Mouse (Mus musculus) intestine, embryonic 15.5 days (tissue): ENCODE measurements around the gene Lin37. TPM values are rescaled to one million over a fixed set of nuclear protein-coding genes. Genes with fewer than 3 reads are reported as not detected.

Source experiments
- ATAC-seq: fragments of 200-750 bp; cut with Nextera tagmentation; 2 replicates; pipeline ENCODE4 v1.8.0; 2017; ENCODE audit warnings: moderate TSS enrichment, moderate library complexity
- H3K27ac ChIP-seq: fragments of 300-500 bp; sonication (generic); 2 replicates; pipeline ENCODE4 v1.5.1; 2015; ENCODE audit warnings: mild to moderate bottlenecking, inconsistent platforms
- H3K27me3 ChIP-seq: fragments of 300-500 bp; sonication (generic); replicated peaks from 2 replicates; pipeline ENCODE4 v1.6.1; 2015; ENCODE audit warnings: inconsistent platforms
- H3K36me3 ChIP-seq: fragments of 300-500 bp; sonication (generic); 2 replicates; pipeline ENCODE4 v1.6.1; 2015; ENCODE audit warnings: inconsistent platforms
- H3K4me1 ChIP-seq: fragments of 300-500 bp; sonication (generic); replicated peaks from 2 replicates; pipeline ENCODE4 v1.6.1; 2015; ENCODE audit warnings: inconsistent platforms
- H3K4me2 ChIP-seq: fragments of 300-500 bp; sonication (generic); replicated peaks from 2 replicates; pipeline ENCODE4 v1.6.1; 2015; ENCODE audit warnings: mild to moderate bottlenecking, inconsistent platforms
- H3K4me3 ChIP-seq: fragments of 300-500 bp; sonication (generic); replicated peaks from 2 replicates; pipeline ENCODE4 v1.5.1; 2015; ENCODE audit warnings: inconsistent platforms
- H3K9ac ChIP-seq: fragments of 300-500 bp; sonication (generic); 2 replicates; pipeline ENCODE4 v1.6.1; 2015; ENCODE audit warnings: inconsistent platforms
- H3K9me3 ChIP-seq: fragments of 300-500 bp; sonication (generic); 2 replicates; pipeline ENCODE4 v1.6.1; 2016; ENCODE audit warnings: inconsistent platforms
- WGBS: fragments of 180-500 bp; shearing (Covaris S2); methylation state at CpG from one replicate; pipeline ENCODE4 v1.1.7; 2015; 5-methylcytosine and 5-hydroxymethylcytosine counted together
- polyA plus RNA-seq: library from polyadenylated mRNA; unstranded; fragments of >200 nt; fragmentation: Nextera tagmentation; extraction: Ambion mirVana; gene quantifications from 2 replicates; pipeline ENCODE4 v1.2.1, GENCODE M21; 2015

The Lin37 gene
- polyA plus RNA-seq, 1 experiment from 2014 or later = 46.3 TPM

GRCm38 (mm10) chr7:30581547-30581946 lies 21.9 kb upstream of the Lin37 start:
- WGBS = 96% methylated on average over 16 of the region's 16 CpGs
- Histone ChIP-seq H3K36me3 (peaks cover 75% of the 10 kb centered on the region), H3K4me3 (no peak overlapping the region), H3K9ac (no peak overlapping the region), H3K27ac (no peak overlapping the region), H3K4me2 (no peak overlapping the region), H3K27me3 (no peaks in the 10 kb centered on the region), H3K9me3 (no peaks in the 10 kb centered on the region), H3K4me1 (peaks cover 2% of the 10 kb centered on the region; the same call in 1 of the 2 replicates)
- ATAC-seq = no peak

DNA sequence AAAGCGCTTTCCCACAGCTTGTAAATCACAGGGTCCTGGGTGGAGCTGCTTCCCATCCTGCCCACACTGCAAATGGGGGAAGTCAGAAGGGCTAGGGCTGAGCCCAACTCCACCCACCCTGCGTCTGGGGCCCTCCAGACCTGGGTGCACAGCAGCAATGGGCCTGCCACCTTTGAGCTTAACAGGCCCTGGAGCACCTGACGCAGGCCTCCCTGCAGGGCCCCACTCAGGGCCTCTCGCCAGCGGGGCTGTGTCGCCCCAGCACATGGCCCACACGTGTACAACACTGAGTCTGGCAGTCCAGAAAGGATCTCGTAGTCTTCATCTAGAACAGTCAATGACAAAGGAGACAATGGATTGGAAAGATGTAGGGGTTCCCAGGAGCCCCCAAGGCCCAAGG lies 20.3 kb upstream of the Lin37 start:
- H3K4me1 ChIP-seq = no peaks in the 10 kb centered on the region
- H3K4me2 ChIP-seq = no peak overlapping the region
- H3K9ac ChIP-seq = no peak overlapping the region
- WGBS = 83% methylated on average over 8 of the region's 8 CpGs
- no peak overlapping the region for H3K4me3 ChIP-seq
- ATAC-seq = peak; percentile 81
- H3K27me3 ChIP-seq = no peaks in the 10 kb centered on the region
- peaks cover 78% of the 10 kb centered on the region for H3K36me3 ChIP-seq
- no peaks in the 10 kb centered on the region for H3K9me3 ChIP-seq
- no peak overlapping the region for H3K27ac ChIP-seq

GRCm38 (mm10) chr7:30572969-30573368 lies 13.3 kb upstream of the Lin37 start:
- WGBS = 78% methylated on average over 2 of the region's 2 CpGs
- no peaks in the 10 kb centered on the region for H3K4me1 ChIP-seq
- no peak for ATAC-seq

GRCm38 (mm10) chr7:30572389-30572788 lies 12.8 kb upstream of the Lin37 start:
- H3K9ac ChIP-seq = no peak overlapping the region
- no peaks in the 10 kb centered on the region for H3K9me3 ChIP-seq
- no peaks in the 10 kb centered on the region for H3K27me3 ChIP-seq
- 85% methylated on average over 5 of the region's 5 CpGs for WGBS
- no peak overlapping the region for H3K27ac ChIP-seq
- H3K4me2 ChIP-seq = no peak overlapping the region
- no peaks in the 10 kb centered on the region for H3K4me1 ChIP-seq
- no peak overlapping the region for H3K4me3 ChIP-seq
- no peak for ATAC-seq
- peaks cover 81% of the 10 kb centered on the region for H3K36me3 ChIP-seq

More at GRCm38 (mm10) chr7:30572969-30573368, 13.3 kb upstream of the Lin37 start:
- Histone ChIP-seq H3K4me2 (no peak overlapping the region), H3K36me3 (peaks cover 87% of the 10 kb centered on the region), H3K4me3 (no peak overlapping the region), H3K9me3 (no peaks in the 10 kb centered on the region), H3K27me3 (no peaks in the 10 kb centered on the region), H3K27ac (no peak overlapping the region), H3K9ac (no peak overlapping the region)

- 86% methylated on average over 11 of the region's 11 CpGs for WGBS
- H3K9ac ChIP-seq = no peak overlapping the region
- no peak for ATAC-seq
- H3K9me3 ChIP-seq = no peaks in the 10 kb centered on the region
- no peak overlapping the region for H3K4me2 ChIP-seq
- H3K4me1 ChIP-seq = peaks cover 9% of the 10 kb centered on the region; the same call in 1 of the 2 replicates
- peaks cover 53% of the 10 kb centered on the region for H3K36me3 ChIP-seq
- no peaks in the 10 kb centered on the region for H3K27me3 ChIP-seq
- no peak overlapping the region for H3K4me3 ChIP-seq
- H3K27ac ChIP-seq = no peak overlapping the region
Observed at GRCm38 (mm10) chr7:30567555-30567954, 7.9 kb upstream of the Lin37 start.

DNA sequence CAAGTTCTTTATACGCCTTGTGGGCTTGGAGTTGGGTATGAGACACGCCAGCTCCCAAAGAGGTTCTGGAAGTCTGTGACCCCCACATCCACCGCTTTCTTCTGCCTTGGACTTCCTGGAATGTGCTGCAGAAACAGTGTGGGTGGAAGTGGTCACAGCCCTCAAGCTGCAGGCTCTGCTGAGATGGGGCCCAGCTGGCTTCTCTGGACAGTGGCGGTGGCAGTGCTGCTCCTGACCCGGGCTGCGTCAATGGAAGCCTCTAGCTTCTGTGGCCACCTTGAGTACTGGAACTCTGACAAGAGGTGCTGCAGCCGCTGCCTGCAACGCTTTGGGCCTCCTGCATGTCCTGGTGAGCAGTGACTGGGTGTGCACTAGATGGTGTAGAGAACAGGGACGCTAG lies 6.4 kb upstream of the Lin37 start:
- Histone ChIP-seq H3K4me3 (no peak overlapping the region), H3K9me3 (no peaks in the 10 kb centered on the region), H3K27me3 (no peaks in the 10 kb centered on the region), H3K36me3 (peaks cover 46% of the 10 kb centered on the region), H3K27ac (no peak overlapping the region), H3K4me1 (peaks cover 11% of the 10 kb centered on the region; the same call in 1 of the 2 replicates), H3K9ac (no peak overlapping the region), H3K4me2 (no peak overlapping the region)
- WGBS = 75% methylated on average over 9 of the region's 9 CpGs
- no peak for ATAC-seq

DNA sequence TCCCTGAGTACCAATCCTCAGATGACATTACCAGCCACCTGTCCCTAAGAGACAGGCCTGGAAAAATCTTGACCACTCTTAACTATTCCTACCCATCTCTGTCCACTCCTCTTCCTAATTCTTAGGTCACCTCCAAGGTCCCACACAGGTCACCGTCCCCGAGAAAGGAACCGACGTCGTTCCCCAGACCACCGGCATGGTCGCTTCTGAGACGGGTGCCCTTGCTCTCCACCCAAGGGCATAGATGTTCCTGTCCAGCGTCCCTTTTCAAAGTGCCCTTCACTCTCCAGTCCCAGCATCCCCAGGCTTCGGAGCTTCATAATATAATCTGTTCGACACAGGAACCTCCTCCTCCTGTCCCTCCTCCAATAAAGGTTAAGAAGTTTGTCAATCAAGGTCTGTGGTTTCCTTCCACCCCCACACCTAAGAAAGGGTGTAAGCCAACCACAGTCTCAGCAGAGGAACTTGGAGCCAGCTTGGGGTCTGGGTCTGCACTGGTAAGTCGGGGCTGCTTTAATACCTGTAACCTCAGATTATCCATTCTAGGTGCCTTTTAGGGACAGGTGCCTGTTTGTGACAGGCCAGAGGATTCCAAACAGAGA lies 5.4 kb upstream of the Lin37 start, which contains the start of gene Igflr1:
TSS of gene Igflr1 (plus strand) at position 458 of the 602 bp plus-strand sequence.
- 0 out of 2 replicates have a peak within 1 kb of the TSS, but pooled peaks have one; percentile 67 for H3K4me3 ChIP-seq
- peak within 1 kb of the TSS; percentile 59; the same call in 1 of the 2 replicates for H3K4me2 ChIP-seq
- no peak within 1 kb of the TSS for H3K9ac ChIP-seq
- H3K9me3 ChIP-seq = no peaks in the 10 kb centered on the region
- 96% methylated on average over 12 of the region's 12 CpGs for WGBS
- peaks cover 36% of the 10 kb centered on the region for H3K36me3 ChIP-seq
- no peak within 1 kb of the TSS for H3K27ac ChIP-seq
- ATAC-seq = no peak
- peaks cover 11% of the 10 kb centered on the region; the same call in 1 of the 2 replicates for H3K4me1 ChIP-seq
- no peaks in the 10 kb centered on the region for H3K27me3 ChIP-seq

DNA sequence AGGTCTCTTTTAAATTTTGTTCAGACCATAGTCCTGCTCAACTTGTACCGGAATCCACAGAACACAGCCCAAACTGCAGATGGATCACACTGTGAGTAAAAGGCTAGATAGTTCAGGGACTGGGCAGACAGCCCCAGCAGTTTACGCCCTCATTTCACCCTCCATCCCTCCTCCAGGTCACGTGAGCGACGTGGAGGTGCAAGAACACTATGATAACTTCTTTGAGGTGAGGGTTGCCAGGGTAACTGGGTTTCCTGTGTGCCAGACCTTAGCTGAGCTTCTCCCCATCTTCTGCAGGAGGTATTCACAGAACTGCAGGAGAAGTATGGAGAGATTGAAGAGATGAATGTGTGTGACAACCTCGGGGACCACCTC lies 4.3 kb upstream of the Lin37 start:
- H3K27me3 ChIP-seq = no peaks in the 10 kb centered on the region
- ATAC-seq = no peak
- peaks cover 14% of the 10 kb centered on the region; the same call in 1 of the 2 replicates for H3K4me1 ChIP-seq
- WGBS = 21% methylated on average over 6 of the region's 6 CpGs
- peak overlapping the region; percentile 67 for H3K4me3 ChIP-seq
- H3K9me3 ChIP-seq = no peaks in the 10 kb centered on the region
- peak overlapping the region; percentile 59 for H3K4me2 ChIP-seq
- H3K9ac ChIP-seq = 0 out of 2 replicates have a peak overlapping the region, but pooled peaks have one; percentile 70
- peaks cover 24% of the 10 kb centered on the region for H3K36me3 ChIP-seq
- H3K27ac ChIP-seq = peak overlapping the region; percentile 96; the same call in 1 of the 2 replicates

DNA sequence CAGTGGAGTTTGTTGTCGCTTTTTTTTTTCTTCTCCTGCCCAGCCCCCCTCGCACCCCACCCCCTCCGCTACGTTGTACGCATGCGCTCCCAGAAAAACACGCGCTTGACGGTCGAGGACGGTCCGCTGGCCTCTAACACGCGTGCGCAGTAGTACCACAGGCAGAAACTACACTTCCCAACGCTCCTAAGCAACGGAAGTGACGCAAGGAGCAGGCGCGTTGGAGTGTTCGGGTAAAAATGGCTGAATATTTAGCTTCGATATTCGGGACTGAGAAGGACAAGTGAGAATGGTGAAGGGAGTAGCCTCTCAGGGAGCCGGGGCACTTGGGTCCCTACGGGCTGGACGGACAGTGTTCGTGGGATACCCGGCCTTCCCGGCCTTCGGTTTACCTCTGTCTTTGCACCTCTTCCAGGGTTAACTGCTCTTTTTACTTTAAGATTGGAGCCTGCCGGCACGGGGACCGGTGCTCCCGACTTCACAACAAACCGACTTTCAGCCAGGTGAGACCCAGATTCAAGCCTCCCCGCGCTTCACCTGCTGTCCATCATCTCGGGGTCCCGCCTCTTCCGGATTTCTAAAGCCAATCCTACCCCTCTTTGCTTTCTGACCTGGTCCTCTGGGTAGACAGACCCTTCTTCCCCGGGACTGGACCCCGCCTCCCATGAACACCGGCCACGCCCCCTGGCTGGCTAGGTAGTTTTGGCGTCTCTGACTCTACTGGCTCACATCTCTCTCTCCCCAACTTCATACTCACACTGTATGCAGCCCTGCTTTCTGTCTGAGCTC lies 3.7 kb upstream of the Lin37 start, which contains the start of the genes U2af1l4, Gm49396 and Psenen:
TSS of gene U2af1l4 (plus strand) at position 185 of the 789 bp plus-strand sequence.
TSS of gene Gm49396 (plus strand) at position 228 of the 789 bp plus-strand sequence.
TSS of gene Psenen (minus strand) at position 511 of the 789 bp plus-strand sequence.
- H3K27me3 ChIP-seq = no peaks in the 10 kb centered on the region
- H3K9ac ChIP-seq = peak within 1 kb of the TSS; percentile 70
- peaks cover 18% of the 10 kb centered on the region; the same call in 1 of the 2 replicates for H3K4me1 ChIP-seq
- H3K4me3 ChIP-seq = peak within 1 kb of the TSS; percentile 67
- H3K36me3 ChIP-seq = peaks cover 18% of the 10 kb centered on the region; the same call in 1 of the 2 replicates
- peak within 1 kb of the TSS; percentile 77 for H3K4me2 ChIP-seq
- ATAC-seq = peak; percentile 90
- peak within 1 kb of the TSS; percentile 96 for H3K27ac ChIP-seq
- WGBS = 0% methylated on average over 45 of the region's 45 CpGs
- no peaks in the 10 kb centered on the region for H3K9me3 ChIP-seq

- WGBS = under 1% methylated on average over 27 of the region's 27 CpGs
- peak overlapping the region; percentile 62 for H3K9ac ChIP-seq
- no peaks in the 10 kb centered on the region for H3K9me3 ChIP-seq
- H3K27me3 ChIP-seq = no peaks in the 10 kb centered on the region
- H3K4me2 ChIP-seq = peak overlapping the region; percentile 77
- no peak for ATAC-seq
- H3K4me1 ChIP-seq = peaks cover 23% of the 10 kb centered on the region; the same call in 1 of the 2 replicates
- H3K27ac ChIP-seq = peak overlapping the region; percentile 81
- H3K36me3 ChIP-seq = peaks cover 16% of the 10 kb centered on the region; the same call in 1 of the 2 replicates
- H3K4me3 ChIP-seq = peak overlapping the region; percentile 67
Observed at GRCm38 (mm10) chr7:30562526-30563116, 3.0 kb upstream of the Lin37 start.

DNA sequence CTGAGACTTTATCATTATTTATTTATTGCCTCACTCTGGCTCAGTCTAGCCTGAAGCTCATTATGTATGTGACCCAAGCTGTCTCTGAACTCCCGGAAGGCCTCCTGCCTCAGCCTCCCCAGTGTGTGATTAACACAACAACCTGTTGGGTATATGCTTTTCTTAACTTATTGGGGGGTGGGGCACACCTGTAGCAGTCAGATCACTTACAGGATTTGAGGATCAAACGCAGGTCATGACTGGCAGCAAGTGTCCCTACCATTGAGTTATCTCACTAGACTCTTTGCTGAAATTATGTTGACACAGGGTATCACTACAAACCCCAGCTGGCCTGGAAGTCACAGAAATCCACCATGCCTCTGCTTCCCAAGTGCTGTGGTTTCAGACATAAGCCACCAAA lies 658 bp upstream of the Lin37 start:
- no peaks in the 10 kb centered on the region for H3K9me3 ChIP-seq
- H3K4me1 ChIP-seq = peaks cover 23% of the 10 kb centered on the region; the same call in 1 of the 2 replicates
- H3K9ac ChIP-seq = no peak overlapping the region
- peak overlapping the region; percentile 53; the same call in 1 of the 2 replicates for H3K4me3 ChIP-seq
- H3K27me3 ChIP-seq = no peaks in the 10 kb centered on the region
- peak overlapping the region; percentile 89; the same call in 1 of the 2 replicates for H3K4me2 ChIP-seq
- no peak for ATAC-seq
- peaks cover 19% of the 10 kb centered on the region for H3K36me3 ChIP-seq
- H3K27ac ChIP-seq = no peak overlapping the region
- 75% methylated on average over 2 of the region's 2 CpGs for WGBS
